Mouse (Mus musculus): ENCODE data around the gene Nkx6-2.
A peak's percentile ranks its signal among the peaks of the same experiment; 100 is the strongest.

Gene Nkx6-2

GRCm38 (mm10) chr7:139582595-139582994 is at the start of gene Nkx6-2:
Nkx6-2 (minus strand) TSS chr7:139582797.
- no peak for DNase-seq (ENCODE audit: low read depth)

DNA sequence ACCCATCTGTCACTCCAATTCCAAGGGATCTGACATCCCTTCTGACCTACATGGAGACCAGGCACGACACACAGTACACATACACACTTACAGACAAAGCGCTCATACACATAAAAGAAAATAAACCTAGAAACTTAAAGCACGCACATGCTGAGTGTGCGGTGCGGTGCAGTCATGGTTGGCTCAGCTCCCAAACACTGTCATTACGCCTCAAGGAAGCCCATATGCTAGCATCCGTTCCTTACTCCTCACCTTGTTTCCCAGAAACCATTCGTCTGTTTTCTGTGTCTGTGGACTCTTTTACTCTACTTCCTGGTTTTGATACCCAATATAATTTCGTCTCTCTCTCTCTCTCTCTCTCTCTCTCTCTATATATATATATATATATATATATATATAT is 42.6 kb upstream of the Nkx6-2 start:
- DNase-seq (ENCODE audit: low read depth): no peak

- no peak for DNase-seq (ENCODE audit: low read depth)
These were observed 40.0 kb upstream of the Nkx6-2 start for GRCm38 (mm10) chr7:139622568-139622967.

DNA sequence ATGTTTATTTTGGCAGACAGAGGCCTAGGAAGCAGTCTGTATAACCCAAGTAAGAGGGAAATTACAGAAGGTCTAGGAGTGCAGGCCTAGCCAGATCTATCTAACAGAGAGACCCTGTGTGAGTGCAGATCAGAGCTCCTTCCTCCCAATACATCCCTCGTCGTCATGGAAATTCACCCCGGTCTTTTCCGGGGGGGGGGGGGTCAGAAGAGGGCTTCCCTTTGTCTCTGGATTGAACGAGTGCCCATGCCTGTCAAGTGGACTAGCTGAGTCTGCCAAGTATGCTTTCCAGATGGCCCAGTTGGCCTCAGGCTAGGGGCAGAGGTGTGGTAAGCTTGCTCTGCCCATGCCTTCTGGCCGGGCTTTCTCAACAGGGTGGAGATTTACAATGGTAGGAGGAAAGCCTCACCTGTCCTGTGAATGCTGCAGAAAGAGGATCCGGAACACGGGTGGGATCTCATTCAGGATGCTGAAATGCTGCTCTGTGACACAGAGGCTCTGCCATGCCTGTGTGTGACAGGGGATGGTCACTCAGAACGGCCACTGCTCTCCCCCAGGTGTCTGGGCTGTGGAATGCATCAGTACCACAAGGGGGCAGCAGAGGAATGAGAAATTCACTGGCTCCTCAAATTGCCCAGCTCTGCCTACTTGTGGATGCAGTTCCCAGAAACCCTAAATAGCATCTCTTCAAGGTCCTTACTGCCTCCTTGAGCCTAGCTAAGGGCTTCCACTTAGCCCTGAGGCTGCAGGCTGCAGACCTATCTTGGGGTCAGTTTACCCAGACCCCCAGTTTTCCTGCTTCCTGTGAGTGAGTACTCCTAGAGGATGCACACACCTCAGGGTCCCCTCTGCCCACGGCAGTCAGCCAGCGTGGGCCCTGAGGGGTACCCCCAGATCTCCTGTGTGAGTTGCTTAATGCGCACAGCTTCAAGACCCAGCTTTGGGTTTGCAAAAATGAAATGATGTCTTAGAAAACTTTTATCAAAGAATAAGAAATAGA is 33.5 kb upstream of the Nkx6-2 start:
- DNase-seq (ENCODE audit: low read depth): peak; percentile 58

GRCm38 (mm10) chr7:139610328-139610727 is 27.7 kb upstream of the Nkx6-2 start:
- no peak for DNase-seq (ENCODE audit: low read depth)

GRCm38 (mm10) chr7:139595862-139596261 is 13.3 kb upstream of the Nkx6-2 start:
- DNase-seq (ENCODE audit: low read depth): no peak

GRCm38 (mm10) chr7:139595311-139595710 is 12.7 kb upstream of the Nkx6-2 start:
- DNase-seq (ENCODE audit: low read depth): no peak

- DNase-seq (ENCODE audit: low read depth): no peak
These were observed 8.7 kb upstream of the Nkx6-2 start for GRCm38 (mm10) chr7:139591311-139591710.

DNA sequence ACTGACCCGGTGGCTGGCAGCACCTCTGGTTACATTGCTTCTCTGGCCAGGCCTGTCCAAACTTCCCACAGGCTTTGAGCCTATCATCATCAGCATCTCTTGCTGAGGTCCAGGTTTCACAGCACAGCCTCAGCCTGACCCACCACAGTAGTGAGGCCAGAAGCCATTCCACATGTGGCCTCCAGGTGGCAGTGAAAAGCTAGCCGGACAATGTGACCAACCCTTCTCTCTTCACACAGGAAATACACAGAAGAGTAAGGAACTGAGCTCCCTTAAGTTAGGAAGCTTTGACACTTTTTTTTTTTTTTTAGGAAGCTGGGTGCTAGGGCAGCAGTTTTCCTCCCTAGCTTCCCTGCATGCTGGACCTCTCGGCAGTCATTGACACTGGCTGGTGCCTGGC is 7.7 kb upstream of the Nkx6-2 start:
- DNase-seq (ENCODE audit: low read depth): peak; percentile 22

DNA sequence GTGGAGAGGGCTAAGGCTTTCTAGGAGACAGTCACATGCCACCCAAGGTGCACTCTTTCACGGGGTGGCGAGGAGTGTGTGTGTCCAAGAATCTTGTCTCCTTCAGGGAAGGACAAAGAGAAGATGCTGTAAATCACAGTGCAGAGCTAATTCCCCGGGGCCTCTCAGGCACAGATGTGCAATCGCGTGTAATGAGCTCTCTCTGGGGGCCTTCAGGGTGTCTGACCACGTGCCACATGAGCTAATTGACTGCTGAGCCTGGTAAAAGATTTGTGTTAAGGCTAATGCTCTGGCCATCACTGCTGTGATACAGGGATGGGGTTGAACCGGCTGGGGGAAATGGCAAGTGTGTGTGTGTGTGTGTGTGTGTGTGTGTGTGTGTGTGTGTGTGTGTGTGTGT is 5.3 kb upstream of the Nkx6-2 start:
- no peak for DNase-seq (ENCODE audit: low read depth)

- DNase-seq (ENCODE audit: low read depth): no peak
These were observed 2.7 kb upstream of the Nkx6-2 start for GRCm38 (mm10) chr7:139585183-139585821.

DNA sequence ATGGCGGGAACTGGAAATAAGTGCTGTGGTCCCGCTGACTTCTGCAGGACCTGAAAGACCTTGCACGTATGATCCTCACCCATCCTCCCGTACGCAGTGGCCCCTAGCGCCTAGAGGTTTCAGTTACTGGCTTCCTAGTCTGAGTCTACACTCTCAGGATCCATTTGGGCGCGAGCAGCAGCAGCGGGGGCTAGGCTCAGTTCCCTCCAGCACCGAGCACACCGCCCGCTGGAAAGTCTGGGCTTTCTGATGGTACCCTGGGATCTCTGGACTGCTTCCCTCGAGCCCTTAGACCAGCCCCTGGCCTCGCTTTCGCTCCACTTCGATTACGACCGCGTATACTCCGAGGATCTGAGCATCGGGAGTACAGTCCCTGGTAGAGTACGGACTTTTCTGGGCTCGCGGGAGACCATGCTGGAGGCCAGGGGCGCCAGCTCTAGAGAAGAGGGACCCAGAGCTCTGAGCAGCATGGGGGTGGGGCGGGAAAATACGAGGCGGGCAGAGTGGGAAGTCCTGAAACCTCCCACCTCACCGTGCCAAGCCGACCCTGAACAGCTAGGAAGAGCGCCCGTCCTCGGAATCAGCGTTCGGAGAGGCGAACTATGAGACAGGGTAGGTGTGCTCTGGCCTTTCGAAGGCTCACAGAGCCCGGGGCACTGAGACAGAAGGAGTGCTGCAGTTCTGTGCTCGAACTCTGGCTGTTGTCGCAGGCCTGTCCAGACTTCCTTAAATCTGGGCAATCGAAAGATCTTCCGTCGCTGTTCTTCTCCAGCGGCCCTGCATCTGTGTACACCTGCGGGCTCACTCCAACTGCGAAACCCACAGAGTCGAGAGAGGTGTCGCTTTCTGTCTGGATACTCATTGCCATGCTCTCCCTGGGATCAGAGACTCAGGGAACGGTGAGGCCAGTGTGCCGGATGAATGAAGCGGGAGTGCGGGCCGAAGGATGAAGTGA is 1.9 kb upstream of the Nkx6-2 start:
- DNase-seq (ENCODE audit: low read depth): no peak

GRCm38 (mm10) chr7:139583094-139583737 is 619 bp upstream of the Nkx6-2 start:
- DNase-seq (ENCODE audit: low read depth): no peak

DNA sequence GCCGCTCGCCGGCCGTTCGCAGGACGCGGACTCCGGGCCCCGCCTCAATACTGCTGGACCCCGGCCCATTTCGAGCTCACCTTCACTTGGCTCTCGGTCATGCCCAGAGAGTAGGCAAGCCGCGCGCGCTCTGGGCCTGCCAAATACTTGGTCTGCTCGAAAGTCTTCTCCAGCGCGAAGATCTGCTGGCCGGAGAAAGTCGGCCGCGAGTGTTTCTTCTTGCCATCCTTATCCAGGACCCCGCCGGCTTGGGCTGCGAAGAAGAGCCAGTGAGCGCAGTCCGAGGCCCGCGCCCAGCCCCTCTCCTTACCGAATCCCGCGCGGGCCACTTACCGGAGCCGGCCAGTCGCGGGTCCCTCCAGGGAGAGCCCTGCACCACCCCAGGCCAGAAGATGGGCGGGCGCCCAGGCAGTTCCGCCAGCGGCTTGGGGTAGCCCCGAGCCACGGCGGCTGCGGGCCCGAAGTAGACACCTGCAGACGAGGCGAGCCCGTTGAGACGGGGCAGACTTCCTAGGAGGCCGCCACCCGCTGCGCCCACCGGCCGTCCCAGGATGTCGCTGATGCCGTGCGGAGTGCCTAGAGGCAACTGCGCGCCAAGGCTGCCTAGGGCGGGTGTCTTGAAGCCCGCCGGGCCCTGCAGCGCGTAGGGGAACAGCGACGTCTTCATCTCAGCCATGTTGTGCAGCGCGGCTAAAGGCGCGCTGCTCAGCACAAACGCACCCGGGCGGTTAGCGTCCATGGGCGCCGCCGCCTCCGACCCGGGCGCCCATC is 611 bp downstream of the Nkx6-2 start:
- DNase-seq (ENCODE audit: low read depth): no peak

DNA sequence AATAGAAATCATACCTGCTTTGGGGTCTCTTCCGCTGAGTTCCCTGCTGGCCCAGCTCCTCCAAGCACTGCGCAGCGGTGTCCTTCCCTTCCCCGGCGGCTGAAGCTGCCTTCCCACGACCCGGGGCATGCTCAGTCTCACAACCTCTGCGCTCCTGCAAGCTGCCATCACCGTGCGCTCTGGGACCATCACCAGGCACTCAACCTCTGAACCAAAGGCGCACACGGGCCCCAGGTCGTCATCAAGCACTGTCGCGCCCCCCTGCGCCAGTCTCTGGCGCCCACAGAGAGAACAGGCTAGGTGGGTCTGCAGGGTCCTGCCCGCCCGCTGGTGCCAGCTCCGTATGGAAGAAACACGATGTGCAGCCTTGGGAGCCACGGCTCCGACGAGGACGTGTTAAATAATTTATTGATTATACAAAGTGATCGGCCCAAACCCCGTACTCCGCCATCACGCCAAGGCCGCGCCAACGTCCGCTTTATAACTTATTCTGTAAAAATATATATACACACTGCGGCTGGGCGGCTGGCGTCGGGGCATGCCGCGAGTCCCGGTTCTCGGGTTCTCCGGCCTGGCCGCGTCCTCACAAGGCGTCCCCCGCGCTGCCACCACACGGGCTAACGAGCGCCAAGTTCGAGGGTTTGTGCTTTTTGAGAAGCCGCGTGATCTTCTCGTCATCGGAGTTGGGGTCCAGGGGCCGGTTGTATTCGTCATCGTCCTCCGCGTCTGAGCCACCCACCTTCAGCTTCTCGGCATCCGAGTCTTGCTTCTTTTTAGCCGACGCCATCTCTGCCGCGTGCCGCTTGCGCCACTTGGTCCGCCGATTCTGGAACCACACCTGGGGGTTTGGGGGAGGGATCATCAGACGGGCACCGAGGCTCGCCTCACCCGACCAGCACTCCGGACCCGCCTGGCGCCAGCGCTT is 1.5 kb downstream of the Nkx6-2 start:
- no peak for DNase-seq (ENCODE audit: low read depth)

- no peak for DNase-seq (ENCODE audit: low read depth)
These were observed 3.2 kb downstream of the Nkx6-2 start for GRCm38 (mm10) chr7:139579261-139579905.

GRCm38 (mm10) chr7:139576064-139576686 is 6.4 kb downstream of the Nkx6-2 start:
- no peak for DNase-seq (ENCODE audit: low read depth)

- no peak for DNase-seq (ENCODE audit: low read depth)
These were observed 9.9 kb downstream of the Nkx6-2 start for GRCm38 (mm10) chr7:139572665-139573064.

GRCm38 (mm10) chr7:139570788-139571187 is 11.8 kb downstream of the Nkx6-2 start:
- DNase-seq (ENCODE audit: low read depth): no peak

All from induced T-regulatory cell, adult 2 months (primary cell).